ENCODE assay signal across 11 mouse cellular contexts in genomic region chr14:25442676-25443075, GRCm38 (mm10). TPM values are rescaled to one million over a fixed set of nuclear protein-coding genes. Genes with fewer than 3 reads are reported as not detected.
A peak's percentile ranks its signal among the peaks of the same experiment; 100 is the strongest.
DNase-seq lines count a peak whose midpoint lies in the region.
"Had no signal": no experiment of that assay in that cellular context is flagged by ENCODE, and none has a peak within 500 bp of the region (broad histone marks: within the 10 kb centered on the region; RNA-seq: fewer than 3 reads in every experiment).

No protein-coding gene starts in this region.

- peak; percentile 84 for DNase-seq in heart, adult 11 months
- DNase-seq in heart, postnatal 4 days, result no peak
- peak; percentile 1 for DNase-seq in right cerebral cortex, postnatal 14 days
- DNase-seq in right cerebral cortex, postnatal 4 days, result no peak
- peak; percentile 31 for DNase-seq in naive thymus-derived CD4-positive, alpha-beta T cell, adult 2 months (ENCODE audit: low read depth)
- DNase-seq in Muller cell, postnatal 12 days (ENCODE audit: inconsistent ontology term), result no peak
- DNase-seq in lung, postnatal 14 days, result no peak
- DNase-seq in spleen, postnatal 14 days (ENCODE audit: low spot score in 2 of 2), result no peak
- DNase-seq: cerebellum, adult 18-20 months; kidney, adult 8-10 months; lung, postnatal 36 days had no signal

RNA-seq across cellular contexts. Expression of gene Zmiz1, which starts 16.3 kb away (rescaled TPM):
- total RNA-seq in heart, postnatal 4 days (2021), result 10 to 100 TPM; 67.0 to 78.5 TPM

Comparison
In these comparisons a context has a peak if more than half of its experiments do, and no peak if none do; other contexts are left out.
1. DNase-seq: peak in heart, adult 11 months (single experiment), right cerebral cortex, postnatal 14 days (single experiment) and naive thymus-derived CD4-positive, alpha-beta T cell, adult 2 months (single experiment); none in heart, postnatal 4 days (single experiment), right cerebral cortex, postnatal 4 days (single experiment), Muller cell, postnatal 12 days (single experiment), lung, postnatal 14 days (single experiment) and spleen, postnatal 14 days (0 of 2).